Mouse (Mus musculus): ENCODE measurements around the gene Vps26a.
A peak's percentile ranks its signal among the peaks of the same experiment; 100 is the strongest.

Vps26a gene

DNA sequence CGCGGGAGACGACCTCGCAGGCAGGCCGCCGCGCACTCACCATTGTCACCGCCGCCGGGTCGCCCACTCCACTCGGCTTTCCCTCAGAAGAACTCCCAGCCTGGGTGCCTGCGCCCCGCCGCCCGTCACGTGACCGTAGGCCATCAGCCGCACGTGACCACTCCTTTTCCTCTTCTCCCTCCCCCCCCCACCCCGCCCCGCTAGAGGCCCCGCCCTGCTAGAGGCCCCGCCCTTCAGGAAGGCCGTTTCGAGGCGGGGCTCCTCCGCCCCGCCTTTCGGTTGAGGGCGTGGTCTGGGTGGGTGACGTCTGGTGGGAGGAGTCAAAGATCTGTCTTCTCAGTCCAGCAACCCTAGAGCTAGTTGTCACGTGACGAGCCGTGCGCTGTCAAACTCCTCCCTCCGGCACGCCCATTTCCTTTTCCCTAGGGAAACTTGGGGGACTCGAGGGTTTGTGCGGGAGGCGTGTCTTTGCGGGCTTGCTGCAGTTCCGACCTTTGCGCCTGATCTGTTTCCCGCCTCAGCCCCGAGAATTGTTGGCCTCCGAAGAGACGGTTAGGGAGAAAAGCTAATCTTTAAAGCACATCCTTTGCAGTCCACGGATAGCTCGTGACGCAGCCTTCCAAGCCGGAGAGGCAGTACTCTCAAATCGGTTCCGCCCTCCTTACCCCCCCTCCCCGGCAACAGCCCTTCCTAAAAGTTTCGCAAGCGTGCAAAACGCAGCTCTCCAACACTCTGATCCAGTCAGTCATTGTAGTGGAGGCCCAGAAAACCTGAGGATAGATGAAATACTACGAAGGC lies at the start of gene Vps26a:
TSS of gene Vps26a (minus strand) at position 188 of the 798 bp plus-strand sequence.
- DNase-seq (ENCODE audit: low spot score in 2 of 2), result peak; percentile 99 to 100

DNA sequence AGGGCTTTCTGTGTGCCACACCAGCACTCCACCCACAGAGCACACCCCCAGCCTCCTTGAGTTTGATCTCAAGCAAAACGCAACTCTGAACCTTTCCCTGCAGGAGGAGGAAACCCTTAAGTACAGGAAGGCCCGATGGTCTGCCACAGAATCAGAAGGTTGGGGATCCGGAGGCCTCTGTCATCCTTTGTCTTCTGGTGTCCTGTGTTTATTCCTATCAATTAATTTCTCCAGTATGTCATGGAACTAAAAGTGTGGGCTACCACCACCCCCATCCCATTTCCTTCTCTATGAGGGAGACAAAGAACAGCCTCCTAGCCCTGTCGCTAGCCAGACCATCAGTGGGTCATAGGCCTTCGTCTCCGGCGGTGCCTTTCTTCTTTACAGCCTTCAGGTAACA lies 47.9 kb upstream of the Vps26a start:
- no peak for DNase-seq (ENCODE audit: low spot score in 2 of 2)

DNA sequence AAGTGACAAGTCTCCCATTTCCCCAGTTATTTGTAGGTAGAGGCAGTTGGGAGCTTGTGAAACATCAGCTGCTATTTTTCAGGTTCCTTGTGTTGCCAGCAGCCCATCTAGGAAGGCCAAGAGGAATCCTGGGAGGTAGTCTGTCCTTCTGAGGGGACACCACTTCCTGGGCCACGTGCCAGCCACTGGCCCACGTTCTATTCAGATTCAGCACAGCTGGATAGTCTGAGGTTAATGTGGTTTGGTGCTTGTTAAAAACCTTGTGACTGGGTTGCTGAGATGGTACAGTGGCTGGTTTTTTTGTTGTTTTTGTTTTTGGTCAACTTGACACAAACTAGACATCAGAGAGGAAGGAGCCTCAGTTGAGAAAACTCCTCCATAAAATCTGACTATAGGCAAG lies 46.2 kb upstream of the Vps26a start:
- no peak for DNase-seq (ENCODE audit: low spot score in 2 of 2)

DNA sequence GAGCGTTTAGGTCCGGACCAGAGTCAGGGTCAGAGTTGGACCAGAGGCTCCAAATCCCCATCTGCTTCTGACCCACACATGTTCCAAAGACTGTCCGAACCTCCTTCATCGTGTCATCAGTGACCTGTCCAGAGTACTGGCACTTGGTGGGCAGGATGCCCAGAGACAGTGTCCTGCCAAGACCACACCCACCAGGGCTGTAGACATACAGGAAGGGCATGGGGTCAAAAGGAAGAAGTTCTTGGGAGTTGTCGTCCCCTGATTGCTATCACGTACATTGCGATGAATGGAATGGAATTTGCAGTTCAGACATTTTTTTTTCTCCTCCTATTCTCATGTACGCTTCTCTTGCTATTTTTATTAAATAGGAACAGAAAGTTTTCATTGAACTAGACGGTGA lies 43.6 kb upstream of the Vps26a start:
- peak in 1 of 2 experiments; percentile 44 for DNase-seq (ENCODE audit: low spot score in 2 of 2)

DNA sequence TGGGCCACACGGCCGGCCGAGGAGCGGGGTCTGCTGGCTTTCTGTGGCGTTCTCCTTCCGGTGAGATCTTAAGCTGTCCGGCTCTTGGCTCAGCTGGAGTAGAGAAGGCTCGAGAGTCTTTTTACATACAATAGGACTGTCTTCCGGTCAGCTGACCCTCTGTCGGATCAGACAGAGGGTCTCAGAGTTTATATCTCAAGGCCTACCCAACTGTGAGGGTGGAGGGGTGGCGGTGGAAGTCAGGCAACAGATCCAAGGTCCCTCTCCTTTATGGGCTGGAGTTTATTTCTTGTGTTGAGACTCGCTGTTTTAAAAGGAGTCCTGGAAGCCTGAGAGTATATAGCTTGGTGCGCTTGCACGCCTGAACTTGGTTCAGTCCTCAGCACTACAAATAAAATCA lies 40.7 kb upstream of the Vps26a start, which contains the start of gene Srgn:
TSS of gene Srgn (minus strand) at position 101 of the 400 bp plus-strand sequence.
- DNase-seq (ENCODE audit: low spot score in 2 of 2), result no peak

DNA sequence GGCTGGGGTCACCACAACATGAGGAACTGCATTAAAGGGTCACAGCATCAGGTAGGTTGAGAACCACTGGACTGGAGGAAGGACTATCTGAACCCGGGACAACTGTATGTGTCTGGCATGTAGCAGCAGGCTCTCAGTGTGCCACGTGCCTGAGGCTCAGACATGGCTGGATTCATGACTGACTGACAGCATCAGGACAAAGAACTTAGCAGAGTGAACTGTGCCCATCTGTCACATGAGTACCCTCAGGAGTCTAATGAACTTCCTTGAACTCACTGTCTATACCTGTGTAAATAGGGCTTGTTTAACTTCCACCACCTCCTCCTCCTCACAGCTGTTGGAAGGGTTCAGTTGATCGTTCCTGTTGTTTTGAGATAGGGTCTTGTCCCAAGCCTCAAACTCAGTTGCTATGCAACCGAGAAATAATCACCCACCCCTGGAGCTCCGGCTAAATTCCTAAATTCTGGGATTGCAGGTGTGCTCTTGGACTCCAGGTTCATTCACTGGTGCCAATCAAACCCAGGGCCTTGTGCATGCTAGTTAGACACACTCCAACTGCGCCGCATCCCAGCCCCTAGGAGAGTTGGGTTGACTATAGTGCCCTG lies 35.8 kb upstream of the Vps26a start:
- no peak for DNase-seq (ENCODE audit: low spot score in 2 of 2)

DNA sequence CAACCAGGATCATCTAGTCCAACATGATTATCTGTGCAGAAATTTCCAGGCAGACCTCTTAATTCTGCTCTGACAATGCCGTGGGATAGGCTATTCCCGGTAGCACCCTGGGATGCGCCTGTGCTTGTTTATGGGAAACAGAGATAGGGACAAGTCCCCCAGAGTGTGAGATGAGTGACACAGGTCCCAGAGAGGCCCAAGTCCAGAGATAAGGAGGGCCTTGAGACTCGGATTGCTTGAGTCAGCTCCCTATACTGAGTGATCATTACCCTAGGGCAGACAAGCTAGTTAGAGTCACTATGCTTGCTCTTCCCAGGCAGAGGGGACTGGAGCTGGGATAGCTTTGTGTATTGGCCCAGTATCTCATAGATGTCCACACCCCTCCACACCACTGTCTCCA lies 35.2 kb upstream of the Vps26a start:
- no peak for DNase-seq (ENCODE audit: low spot score in 2 of 2)

DNA sequence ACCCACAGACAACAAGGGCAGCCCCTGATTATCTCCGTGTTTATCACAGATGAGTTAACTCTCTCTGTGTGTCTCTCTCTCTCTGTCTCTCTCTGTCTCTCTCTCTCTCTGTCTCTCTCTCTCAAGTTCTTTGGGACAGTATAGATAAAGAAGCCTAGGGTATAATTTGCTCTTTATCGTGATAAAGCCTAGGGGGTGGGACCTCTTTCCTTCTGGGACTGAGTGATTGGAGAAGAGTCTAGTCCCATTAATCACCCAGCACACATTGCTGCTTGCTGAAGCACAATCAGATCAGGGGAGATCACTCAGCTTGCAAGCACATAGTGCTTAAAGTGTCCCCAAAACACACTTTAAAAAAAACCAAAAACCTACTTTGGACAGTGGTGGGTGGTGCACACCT lies 34.3 kb upstream of the Vps26a start:
- DNase-seq (ENCODE audit: low spot score in 2 of 2), result no peak

DNA sequence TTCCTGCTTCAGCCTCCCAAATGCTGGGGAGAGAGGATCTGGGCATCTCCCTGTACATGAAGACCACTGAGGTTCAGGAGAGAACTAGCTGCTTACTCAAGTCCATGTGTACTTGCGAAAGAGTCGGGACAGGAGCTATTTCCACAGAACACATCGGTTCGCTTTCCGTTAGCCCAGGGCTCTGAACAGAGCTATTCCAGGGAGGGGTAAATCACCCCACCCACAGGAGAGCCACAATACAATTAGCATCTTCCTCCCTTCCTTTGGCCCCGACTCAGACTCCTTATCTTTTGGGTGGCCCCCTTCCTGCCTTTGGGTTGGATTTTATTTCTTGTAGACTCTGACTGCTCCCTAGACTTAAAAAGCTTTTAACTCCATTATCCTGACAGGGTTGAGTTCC lies 30.9 kb upstream of the Vps26a start:
- DNase-seq (ENCODE audit: low spot score in 2 of 2), result no peak

DNA sequence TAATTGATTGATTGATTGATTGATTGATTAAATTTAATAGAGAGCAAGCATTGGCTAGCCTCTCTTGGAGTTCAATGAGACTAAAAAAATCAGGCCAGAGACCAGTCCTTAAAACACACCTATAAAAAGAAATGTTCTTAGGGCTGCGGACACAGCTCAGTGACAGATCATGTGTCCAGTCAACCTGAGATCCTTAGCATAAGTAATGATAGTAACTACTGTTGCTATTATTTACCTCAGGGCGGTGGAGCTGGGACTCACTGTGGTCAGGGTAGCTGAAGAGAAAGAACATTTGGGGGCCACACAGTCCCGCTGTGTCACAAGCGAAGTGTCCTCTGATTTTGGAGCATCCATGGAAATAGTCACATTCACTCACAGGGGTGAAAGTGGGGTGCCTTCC lies 26.2 kb upstream of the Vps26a start:
- DNase-seq (ENCODE audit: low spot score in 2 of 2), result no peak

DNA sequence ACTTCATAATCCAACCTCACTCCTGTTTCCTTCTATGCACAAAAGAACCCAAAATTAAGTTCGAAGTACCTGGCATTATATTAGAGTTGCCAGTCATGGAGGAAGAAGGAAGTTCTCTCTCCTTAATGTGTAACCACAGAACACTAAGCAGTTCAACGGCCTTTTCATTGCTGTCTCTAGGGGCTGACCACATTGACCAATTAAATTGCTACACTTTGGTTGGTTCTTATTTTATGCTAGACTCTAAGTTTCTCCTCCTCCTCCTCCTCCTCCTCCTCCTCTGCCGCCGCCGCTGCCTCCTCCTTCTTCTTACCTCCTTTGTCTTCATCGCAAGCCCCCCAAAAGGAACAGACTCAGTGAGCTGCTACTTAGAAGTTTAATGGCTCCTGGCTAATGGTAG lies 24.9 kb upstream of the Vps26a start:
- no peak for DNase-seq (ENCODE audit: low spot score in 2 of 2)

DNA sequence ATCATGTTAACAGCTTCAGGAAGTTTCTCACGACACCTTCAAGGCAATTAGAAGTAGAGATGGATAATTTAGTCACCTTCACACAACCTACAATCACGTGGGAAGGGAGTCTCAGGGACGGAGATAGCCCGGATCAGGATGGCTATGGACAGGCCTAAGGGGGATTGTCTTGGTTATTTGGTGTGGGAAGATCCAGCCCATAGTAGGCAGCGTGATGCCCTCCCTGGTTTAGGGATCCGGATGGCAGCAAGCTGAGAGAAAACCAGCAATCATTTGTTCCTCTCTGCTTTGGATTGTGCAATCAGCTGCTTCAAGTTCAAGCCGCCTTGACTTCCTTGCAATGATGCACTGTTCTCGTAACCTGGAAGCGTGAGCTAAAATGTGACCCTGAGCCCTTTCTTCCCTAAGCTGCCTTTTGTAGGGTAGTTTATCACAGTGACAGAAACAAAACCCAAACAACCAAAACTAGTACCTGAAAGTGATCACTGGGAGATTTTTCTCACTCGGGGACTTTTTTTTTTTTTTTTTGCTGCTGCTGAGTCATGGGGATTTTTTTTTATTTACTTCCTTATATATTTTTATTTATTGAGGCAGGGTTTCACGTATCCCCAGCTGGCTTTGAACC lies 22.5 kb upstream of the Vps26a start:
- no peak for DNase-seq (ENCODE audit: low spot score in 2 of 2)

DNA sequence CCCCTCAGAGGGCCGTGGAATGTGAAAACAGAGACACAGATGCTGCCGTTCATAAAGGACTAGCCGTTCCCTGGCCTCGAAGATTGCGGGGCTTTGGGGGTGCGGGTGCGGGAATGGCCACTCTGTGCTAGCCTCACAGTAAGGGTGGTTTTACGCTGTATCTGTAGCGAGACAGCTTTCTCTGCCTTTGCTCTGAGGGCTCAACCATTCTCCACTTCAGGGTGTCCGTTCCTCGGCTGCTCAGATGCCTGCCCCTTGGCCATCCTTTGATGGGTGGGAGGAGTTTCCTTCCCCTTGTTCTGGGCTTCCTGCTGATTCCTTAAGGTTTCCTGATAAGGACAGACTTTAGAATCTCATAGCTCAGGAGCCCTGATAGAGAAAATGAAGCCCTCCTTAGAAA lies 21.9 kb upstream of the Vps26a start:
- peak in 1 of 2 experiments; percentile 27 for DNase-seq (ENCODE audit: low spot score in 2 of 2)

DNA sequence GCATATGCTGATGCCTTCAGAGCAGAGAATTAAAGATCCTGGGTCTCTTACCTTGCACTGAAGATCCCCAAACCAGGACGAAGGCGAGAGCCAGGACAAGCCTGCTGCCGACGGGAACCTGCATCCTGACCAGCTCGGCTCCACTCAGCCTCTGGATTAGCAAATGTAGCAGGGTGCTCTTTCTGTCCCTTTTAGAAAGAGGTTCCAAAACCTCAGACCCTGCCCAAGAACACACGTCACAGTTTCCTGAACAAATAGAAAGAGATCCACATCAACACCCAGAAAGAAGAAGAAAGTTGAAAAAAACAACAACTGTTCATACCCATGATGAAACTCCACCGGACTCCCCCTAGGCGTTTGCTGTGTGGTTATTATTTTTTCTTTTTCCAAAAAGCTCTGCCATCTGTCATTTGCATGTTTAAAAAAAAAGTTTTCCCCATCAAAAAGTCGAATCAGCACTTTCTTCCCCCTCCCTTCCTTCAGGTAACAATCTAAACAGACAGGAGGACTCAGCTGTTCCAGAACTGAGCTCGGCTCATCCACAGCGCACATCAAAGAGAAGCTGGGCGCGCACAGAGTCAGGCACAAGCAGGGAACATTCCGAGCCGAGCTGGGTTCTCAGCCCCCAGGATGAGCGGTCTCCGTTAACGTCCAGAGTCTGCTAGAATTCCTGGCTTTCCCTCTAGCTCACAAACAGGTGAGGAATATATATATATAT lies 21.1 kb upstream of the Vps26a start:
- peak; percentile 35 to 59 for DNase-seq (ENCODE audit: low spot score in 2 of 2)

DNA sequence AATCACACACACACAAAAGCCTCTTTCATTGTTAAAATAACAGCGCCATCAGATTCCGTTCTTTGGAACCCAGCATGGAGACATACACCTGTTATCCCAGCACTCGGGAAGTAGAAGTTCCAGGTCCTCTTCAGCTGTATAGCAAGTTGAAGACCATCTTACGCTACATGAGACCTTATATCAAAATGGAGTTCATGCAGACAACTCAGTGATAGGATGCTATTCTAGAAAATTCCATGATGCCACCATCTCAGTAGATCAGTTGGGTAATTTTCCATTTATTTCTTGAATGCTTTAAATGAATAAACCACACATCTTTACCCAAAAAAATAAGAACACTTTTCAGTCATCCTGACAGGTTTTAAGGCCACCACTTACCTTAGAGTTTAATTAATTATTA lies 20.5 kb upstream of the Vps26a start:
- no peak for DNase-seq (ENCODE audit: low spot score in 2 of 2)

DNA sequence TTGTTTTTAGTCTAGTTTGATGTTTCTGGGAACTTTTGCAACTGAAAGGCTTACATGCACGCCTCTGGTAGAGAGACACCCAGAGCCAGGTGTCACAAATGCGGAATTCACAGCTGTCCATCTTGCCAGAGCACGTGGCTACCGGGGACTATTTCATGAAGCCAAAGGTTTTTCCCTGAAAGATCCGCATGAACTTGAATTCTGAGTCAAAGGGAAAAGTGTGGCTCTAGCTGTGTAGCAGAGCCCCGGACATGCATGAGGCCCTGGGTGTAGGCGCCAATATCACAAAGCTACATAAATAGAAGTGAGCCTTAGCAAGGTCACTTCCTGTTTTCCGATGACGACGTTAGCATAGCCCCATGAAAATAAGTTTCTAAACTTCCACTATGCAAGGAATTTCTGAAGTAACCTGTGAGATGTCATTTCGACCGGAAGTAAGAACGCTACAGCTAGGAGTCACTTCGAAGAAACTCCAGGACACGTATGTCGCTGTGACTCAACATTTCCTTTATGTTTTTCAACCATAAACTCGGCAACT lies 19.5 kb upstream of the Vps26a start:
- no peak for DNase-seq (ENCODE audit: low spot score in 2 of 2)

DNA sequence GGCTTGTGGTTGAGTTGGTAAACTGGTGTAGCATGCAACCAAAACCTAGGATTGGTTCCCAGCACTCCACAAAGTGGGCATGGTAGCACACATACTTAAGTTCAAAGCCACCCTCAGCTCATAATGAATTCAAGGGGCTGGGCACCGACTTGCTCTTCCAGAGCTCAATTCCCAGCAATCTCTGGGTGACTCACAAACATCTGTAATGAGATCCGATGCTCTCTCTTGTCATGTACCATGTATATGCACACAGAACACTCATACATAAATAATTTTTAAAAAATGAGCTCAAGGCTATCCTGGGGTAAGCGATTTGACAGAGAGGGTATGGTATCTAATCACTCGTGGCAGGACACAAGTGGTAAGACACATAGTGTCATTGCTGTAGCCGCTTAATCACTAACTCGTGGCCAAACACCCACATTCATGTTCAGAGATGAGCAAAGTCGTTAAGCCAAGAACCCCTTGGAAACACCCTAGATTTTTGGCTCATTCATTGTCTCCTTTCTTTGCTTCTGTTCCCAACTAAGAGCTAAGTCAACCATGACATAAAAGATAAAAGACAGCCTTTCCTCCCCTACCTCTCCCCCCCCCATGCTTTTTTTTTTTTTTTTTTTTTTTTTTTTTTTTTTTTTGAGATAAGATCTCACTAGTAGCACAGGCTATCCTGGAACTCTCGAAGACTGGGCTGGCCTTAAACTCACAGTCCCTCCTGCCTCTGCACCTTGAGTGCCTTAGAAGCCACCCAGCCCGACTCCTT lies 18.8 kb upstream of the Vps26a start:
- DNase-seq (ENCODE audit: low spot score in 2 of 2), result no peak

DNA sequence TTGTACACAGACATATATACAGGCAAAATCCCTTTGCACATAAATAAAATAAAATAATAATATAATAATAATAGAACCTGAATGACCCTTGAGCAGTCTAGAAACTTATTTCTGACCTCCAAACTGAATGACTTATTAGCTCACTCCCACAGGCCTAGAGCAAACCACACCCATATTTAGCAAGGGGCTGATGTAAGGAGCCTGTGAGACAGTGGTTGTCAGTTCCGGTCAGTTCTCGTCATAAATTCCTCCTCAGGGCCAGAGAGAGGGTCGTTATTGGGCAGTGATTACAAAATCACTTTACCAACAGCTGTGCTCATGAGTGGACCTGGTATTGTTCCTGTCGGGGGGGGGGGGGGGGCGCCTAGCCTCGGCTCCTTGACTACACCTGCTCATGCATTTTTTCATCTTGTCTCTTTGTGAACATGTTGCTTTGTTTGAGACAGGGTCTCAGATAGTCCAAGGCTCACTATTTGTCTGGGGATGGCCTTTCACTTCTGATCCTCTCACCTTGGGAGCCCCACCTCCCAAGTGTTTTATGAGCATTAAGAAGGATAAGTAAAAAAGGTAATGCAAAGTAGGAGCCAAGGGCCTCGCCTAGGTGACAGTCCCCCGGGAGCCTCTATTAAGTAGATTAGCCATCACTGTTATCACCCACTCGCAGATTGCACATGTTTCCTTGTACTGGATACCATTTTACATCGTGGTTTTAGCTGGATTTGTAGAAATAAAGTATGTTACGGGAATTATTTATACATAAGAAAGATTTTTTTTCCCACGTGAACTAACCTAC lies 17.4 kb upstream of the Vps26a start:
- no peak for DNase-seq (ENCODE audit: low spot score in 2 of 2)

DNA sequence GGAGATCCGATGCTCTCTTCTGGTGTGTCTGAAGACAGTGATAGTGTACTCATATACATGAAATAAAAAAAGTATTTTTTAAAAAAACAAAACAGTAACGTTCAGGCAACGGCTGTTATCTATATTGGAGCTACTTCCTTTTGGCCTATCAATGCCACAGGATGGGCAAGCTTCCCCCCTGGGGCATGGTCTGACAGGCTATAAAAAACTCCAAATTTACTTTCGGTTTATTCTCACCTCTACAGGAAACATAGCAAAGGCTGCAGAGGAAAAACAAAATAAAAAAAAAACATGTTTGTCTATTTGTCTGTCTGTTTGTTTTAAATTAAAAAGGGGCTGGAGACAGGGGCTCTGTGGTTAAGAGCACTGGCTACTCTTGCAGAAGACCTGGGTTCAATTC lies 16.7 kb upstream of the Vps26a start:
- no peak for DNase-seq (ENCODE audit: low spot score in 2 of 2)

DNA sequence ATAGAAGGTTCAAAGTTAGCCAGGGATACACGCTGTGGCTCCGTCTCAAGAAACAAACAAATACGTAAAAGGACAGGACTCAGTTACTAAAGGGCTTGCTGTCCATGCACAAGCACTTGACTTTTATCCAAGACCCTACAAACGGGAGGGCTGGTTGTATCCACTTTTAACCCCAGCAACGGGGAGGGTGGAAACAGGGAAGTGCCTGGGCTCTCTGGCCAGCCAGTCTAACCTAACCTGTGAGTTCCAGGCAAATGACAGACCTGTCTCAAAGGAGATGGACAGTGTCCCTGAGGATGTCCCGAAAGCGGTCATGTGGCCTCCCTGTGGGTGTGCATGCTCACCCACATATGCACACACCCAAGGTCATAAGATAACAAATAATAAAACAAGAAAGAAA lies 15.3 kb upstream of the Vps26a start:
- DNase-seq (ENCODE audit: low spot score in 2 of 2), result no peak
